Mouse (Mus musculus) heart, postnatal 0 days (tissue): ENCODE results near the gene Rnf4.

ENCODE experiments used
- CTCF ChIP-seq: IDR thresholded peaks from 2 replicates; pipeline ENCODE4 v1.5.1; 2016; ENCODE audit warnings: antibody characterized with exemption, control low read depth, low read depth
- EP300 ChIP-seq: IDR thresholded peaks from 2 replicates; pipeline ENCODE4 v1.6.1; 2016; ENCODE audit warnings: antibody characterized with exemption, low read depth

DNA sequence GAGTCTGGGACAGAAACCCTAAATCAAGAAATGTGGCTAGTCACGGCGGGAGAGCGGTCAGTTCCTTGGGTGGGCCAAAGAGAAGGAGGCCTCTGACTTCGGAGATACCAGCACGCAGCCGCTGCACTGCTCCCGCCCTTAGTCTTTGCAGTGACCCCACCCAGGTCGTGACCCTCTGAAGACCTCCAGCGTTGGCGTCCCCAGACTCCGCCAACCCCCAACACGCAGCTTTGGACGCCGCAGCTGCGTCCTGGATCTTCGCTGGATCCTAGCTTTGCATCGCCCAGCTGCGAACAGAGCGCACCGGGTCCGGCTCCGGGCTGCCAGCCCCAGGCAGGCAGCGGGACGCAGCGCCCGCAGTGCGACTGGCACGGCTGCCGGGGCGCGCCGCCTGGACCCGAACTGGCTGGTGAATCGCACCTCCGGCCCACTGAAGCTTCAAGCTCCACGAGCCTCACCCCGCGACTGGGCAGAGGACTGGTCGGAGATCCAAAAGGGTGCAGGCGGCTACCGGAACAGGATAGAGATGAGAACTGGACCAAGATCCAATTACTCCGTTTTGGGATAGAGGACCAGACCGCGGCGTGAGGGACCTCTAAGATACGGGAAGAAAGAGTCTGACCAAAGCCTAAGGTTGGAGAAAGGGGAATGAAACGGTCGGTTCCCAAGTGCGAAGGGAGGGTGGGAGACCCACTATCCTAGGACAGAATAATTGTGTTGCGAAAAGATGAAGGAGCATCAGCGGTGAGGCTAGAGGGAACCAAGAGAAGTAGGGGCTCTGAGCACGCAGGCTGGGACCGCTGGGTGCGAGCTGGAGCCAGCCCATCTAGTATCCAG lies 48.9 kb upstream of the Rnf4 start:
- no peak for TF ChIP-seq CTCF
- no peak for TF ChIP-seq EP300
